Mouse (Mus musculus) gastrocnemius, postnatal 14 days (tissue): ENCODE results near the gene Stk39. TPM values are rescaled to one million over a fixed set of nuclear protein-coding genes. Genes with fewer than 3 reads are reported as not detected.
"Not testable (repeated sequence)": the region's sequence is repeated elsewhere in the genome, so short reads cannot be mapped to it uniquely, and the experiment has no call there.

Source experiments
- DNase-seq: peaks from one replicate; pipeline ENCODE4 v3.0.0; 2021; ENCODE audit warnings: mixed read lengths
- intact Hi-C: fragments of 180-260 bp; cut with DNase I; formaldehyde crosslinking; loops from one replicate; pipeline ENCODE4 v1.15.1; 2025; ENCODE audit warnings: low total_unique reads
- total RNA-seq, 2 experiments: library from RNA; stranded (reverse); gene quantifications; 2 replicates each; pipeline ENCODE4 v1.2.3; 2021

Stk39 gene
- total RNA-seq, 2 experiments from 2014 or later = 7.8 to 8.1 TPM

DNA sequence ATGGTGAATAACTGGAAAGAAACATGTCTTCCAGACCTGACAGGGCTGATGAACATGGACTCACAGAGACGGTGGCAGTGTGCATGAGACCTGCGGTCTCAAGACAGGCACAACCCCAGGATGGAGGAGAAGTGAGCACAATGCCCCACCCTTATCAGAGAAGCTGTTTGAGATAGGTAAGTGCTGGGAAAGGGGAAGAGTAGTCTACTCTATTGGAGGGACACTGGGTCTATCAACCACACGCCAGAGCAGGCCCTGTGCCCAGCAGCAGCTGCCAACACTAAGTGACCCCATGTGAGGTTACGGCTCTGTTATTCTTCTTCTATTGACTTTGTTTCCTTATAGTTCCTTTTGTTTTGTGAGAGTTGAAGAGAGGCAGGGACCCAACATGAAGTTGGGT lies 202.4 kb downstream of the Stk39 start:
- intact Hi-C loops = no loop called here
- no peak for DNase-seq

DNA sequence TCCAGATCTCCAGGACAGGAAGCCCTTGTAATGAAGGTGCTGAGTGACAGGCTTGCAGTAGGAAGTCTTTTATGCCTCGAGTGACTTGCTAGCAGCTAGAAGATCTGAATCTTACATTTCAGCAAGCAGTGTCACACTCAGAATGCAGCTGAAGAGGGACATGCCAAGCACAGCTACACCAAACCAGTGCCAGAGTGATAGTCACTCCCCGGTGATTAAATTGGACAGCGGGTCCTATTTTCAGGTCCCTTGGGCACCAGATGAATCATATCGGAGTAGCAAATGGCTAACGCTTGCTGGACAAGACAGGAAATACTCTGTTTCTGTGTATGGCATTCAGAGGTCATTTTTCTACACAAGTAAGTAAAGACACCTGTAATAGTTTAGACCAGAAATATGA lies 207.2 kb downstream of the Stk39 start:
- intact Hi-C loops = no loop called here
- DNase-seq = no peak

DNA sequence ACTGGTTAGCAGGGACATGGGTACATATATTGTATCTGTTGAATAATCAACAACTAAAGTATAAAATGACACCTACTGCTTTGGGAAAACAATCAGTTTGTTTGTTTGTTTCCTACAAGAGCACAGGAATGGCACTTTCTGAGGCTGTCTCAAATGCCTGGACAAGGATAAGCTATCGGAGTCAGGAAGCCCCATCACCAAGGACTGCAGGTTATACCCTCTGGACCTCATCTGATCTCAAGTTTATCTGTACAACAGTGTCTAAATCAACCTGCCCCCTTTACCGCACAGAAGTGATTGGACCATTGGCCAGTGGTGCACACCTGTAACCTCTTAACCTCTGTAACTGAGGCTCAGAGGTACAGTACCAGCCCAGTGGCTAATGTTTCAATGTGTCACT lies 211.2 kb downstream of the Stk39 start:
- DNase-seq = no peak
- intact Hi-C loops = no loop called here

GRCm38 (mm10) chr2:68257571-68257970 lies 214.5 kb downstream of the Stk39 start:
- intact Hi-C loops = no loop called here
- no peak for DNase-seq

DNA sequence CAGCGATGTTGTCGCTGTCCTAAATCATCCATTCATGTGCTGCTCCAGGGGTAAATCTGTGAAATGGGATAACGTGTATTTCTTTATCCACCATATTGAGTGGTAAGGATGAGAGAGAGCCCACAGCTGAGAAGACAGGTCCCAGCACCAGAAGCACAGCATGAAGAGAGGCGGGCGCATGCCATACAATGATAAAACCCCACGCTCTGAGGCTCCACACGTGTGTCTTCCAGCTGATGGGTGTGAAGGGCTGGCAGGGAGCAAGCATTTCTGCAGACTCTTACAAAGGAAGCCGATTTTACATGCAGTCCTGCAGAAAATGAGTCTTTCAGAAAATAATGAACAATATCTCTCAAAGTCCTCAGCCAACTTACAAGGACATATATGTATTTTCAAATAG lies 215.6 kb downstream of the Stk39 start:
- intact Hi-C loops = no loop called here
- DNase-seq = no peak

GRCm38 (mm10) chr2:68254756-68255155 lies 217.3 kb downstream of the Stk39 start:
- intact Hi-C loops = no loop called here
- no peak for DNase-seq

DNA sequence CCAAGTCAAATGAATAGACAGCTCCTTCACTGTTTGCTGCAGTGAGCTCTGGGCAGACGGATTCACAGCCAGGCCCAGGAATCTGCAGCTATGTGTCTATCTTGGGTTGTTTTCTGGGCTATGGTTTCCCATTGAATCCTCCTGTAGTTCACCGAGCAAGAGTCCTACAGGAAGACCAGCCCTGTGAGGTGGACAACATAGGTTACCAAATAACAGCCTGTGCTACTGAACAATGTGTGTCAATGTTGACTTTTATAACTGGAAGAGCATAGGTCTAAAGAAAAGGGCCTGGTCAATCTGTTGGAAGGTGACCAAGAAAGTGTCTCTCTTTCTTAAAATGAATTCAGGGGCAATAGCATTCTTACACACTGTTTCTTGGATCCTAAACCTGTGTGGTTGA lies 218.8 kb downstream of the Stk39 start:
- no peak for DNase-seq

DNA sequence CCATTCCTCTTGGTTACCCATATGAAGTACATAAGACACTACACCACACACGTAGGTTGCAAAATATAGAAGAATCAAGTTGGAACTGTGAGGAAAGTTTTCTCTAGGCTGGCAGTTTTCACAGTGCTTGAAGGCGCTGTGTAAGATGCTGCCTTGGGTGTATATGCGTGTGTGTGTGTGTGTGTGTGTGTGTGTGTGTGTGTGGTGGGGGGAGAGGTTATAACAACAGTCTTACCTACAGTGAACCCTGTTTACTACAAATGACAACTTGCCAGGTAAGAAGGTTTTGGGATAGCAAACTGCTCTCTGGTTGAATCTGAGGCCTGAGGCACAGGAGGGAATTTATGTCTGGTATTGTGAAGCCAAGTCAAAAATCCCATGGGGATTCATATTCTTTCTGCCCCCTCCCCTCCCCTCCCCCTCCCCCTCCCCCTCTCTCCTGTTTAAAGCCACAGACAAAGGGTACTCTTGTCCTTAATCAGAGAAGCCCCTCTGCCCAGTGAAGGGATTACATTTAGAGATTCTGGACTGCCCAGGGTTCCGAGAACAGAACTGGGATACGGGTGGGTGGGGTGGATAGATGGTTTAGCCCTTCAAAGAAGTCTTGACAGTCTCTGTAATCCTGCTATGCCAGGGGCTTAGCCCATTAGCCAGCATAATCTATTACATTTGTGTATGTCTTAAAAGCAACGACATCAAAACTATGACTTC lies 219.9 kb downstream of the Stk39 start:
- intact Hi-C loops = no loop called here
- no peak for DNase-seq

More for the DNA sequence above, 218.8 kb downstream of the Stk39 start:
- intact Hi-C loops = no loop called here

DNA sequence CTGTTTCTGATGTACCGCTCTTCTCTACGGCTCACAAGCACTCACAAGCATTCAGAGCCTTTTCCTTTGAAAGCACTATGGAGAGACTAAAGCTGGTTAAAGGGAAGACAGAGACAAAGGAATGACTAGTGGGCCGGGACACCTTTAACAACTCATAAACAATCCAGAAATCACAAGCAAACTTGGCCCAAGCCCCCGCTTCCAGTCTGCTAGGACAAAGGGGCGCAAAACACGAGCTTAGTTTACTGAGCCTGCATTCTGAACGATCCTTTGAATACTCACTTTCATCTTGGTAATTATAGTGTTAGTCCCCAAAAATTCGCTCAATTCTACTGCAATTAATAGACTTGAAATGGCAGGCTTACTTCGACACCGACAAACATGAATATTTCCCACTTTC lies 221.2 kb downstream of the Stk39 start:
- intact Hi-C loops = no loop called here

GRCm38 (mm10) chr2:68249855-68250424 lies 222.1 kb downstream of the Stk39 start:
- no peak for DNase-seq
- intact Hi-C loops = no loop called here

More for the DNA sequence above, 221.2 kb downstream of the Stk39 start:
- DNase-seq = no peak

DNA sequence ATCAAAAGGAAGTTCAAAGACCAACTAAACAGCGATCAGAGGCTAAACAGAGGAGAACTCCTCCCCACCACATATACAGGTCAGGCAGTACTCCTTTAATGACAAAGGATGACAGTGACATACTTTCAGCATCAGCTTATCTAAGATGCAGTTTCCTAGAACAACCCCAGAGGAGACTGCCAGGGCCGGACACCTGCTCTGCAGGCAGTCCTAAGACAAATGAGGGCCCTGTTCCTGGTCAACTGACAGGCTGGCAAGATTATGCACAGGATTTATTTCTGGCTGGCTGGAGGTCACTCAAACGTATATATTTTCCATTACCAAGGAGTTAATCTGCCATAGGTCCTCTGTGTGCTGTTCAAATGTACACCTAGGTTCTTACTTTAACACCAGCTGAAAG lies 225.8 kb downstream of the Stk39 start:
- no peak for DNase-seq
- intact Hi-C loops = no loop called here

GRCm38 (mm10) chr2:68244556-68244955 lies 227.5 kb downstream of the Stk39 start:
- intact Hi-C loops = no loop called here
- no peak for DNase-seq

GRCm38 (mm10) chr2:68243879-68244553 lies 228.1 kb downstream of the Stk39 start:
- intact Hi-C loops = no loop called here
- no peak for DNase-seq

GRCm38 (mm10) chr2:68243273-68243672 lies 228.8 kb downstream of the Stk39 start:
- no peak for DNase-seq
- intact Hi-C loops = no loop called here

- DNase-seq = no peak
- intact Hi-C loops = no loop called here
These were observed 230.0 kb downstream of the Stk39 start for GRCm38 (mm10) chr2:68242069-68242468.

GRCm38 (mm10) chr2:68241640-68242039 lies 230.4 kb downstream of the Stk39 start:
- intact Hi-C loops = no loop called here
- DNase-seq = no peak

- intact Hi-C loops, DNase-seq: not testable (repeated sequence)
These were observed 232.7 kb downstream of the Stk39 start for GRCm38 (mm10) chr2:68239415-68239814.

DNA sequence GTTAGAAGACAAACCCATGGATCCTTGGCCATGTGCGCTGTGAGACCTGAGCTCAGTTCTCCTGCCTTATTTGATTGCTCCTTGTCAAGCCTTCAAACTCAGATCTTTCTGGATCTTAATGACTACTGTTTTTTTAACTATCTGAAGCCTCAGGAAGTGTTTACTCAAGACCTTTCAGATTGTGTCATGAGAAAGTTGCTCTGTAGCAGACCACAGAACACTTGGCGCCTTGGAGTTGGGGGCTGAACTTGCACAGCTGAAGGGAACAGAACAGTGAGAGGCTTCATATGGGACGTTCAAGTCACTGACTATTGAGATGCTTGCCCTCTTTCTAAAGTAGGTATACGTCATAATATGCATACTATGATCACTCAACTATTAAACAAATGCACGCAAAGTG lies 239.1 kb downstream of the Stk39 start:
- no peak for DNase-seq
- intact Hi-C loops = no loop called here

DNA sequence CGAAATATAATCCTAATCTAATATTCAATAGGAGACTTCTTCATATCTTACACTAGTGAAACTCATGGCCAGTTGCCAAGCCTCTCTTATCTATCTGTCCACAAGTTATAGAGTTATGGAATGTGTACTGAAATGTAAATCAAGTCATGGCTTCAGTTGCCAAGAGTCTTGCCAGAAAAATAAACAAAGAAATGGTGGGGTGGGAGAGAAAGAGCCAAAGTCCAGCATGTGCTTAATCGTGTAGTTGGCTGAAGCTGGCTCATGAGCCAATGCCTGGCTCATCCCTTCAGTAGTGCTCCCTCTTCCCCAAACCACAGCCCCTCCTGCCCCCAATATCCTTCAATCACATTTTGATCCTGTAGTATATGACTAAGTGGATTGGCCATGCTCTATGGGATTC lies 242.2 kb downstream of the Stk39 start:
- intact Hi-C loops = no loop called here
- DNase-seq = no peak

DNA sequence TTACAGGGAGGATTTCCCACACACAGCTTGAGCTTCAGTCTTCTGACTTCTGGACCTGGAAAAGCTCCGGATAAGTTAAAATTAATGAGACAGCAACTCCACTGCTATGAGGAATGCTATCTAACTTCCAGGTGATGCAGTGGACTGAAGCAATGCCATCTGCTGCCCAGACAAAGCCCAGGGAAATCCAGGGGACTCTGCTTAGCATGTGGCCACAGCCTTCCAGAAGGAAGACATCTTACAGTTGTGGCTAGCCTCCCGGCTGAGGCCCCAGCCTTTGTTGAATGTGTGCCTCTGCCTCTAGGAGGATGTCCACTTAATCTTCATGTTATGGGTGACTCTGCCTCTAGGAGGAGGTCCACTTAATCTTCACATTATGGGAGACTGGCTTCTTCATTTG lies 243.0 kb downstream of the Stk39 start:
- intact Hi-C loops = no loop called here
- DNase-seq = no peak
